Mouse (Mus musculus) CH12.LX (cell line): ENCODE results near the gene Samd1. TPM values are rescaled to one million over a fixed set of nuclear protein-coding genes. Genes with fewer than 3 reads are reported as not detected.

Experiments
- DNase-seq: peaks from one replicate; pipeline ENCODE4 v3.0.0-alpha.2; 2013; ENCODE audit errors: extremely low read depth
- H3K27ac ChIP-seq: 2 replicates; pipeline ENCODE4 v1.5.1; 2012; ENCODE audit warnings: low read depth, mild to moderate bottlenecking, control low read depth, moderate library complexity; ENCODE audit not compliant: insufficient read depth
- H3K27me3 ChIP-seq: replicated peaks from 2 replicates; pipeline ENCODE3; 2012; ENCODE audit warnings: inconsistent platforms
- H3K36me3 ChIP-seq, 2 experiments: replicated peaks in 1 of 2; 2 replicates each; pipeline versions ENCODE3 to v1.6.1; 2012; ENCODE audit warnings: inconsistent platforms in 1 of 2, low read length in 1 of 2, mild to moderate bottlenecking in 1 of 2, mixed read lengths in 1 of 2, moderate library complexity in 1 of 2; ENCODE audit not compliant: control insufficient read depth in 1 of 2, insufficient read depth in 1 of 2
- H3K4me1 ChIP-seq, 2 experiments: 2 replicates each; pipeline ENCODE4 v1.6.1; 2012; ENCODE audit warnings: inconsistent platforms in 1 of 2, moderate library complexity in 1 of 2; ENCODE audit not compliant: insufficient read depth in 2 of 2, control insufficient read depth in 1 of 2
- H3K4me2 ChIP-seq: 2 replicates; pipeline ENCODE4 v1.6.1; 2012; ENCODE audit warnings: low read depth, mild to moderate bottlenecking, control low read depth; ENCODE audit not compliant: poor library complexity, insufficient read depth, severe bottlenecking
- H3K4me3 ChIP-seq, 3 experiments: fragments of 150-350 bp in 1 of 3; sonication (generic) in 1 of 3; replicated peaks in 1 of 3; 2 replicates each; pipeline versions ENCODE3 to v1.5.1; 2011 to 2012; ENCODE audit warnings: low read depth in 2 of 3, low read length in 2 of 3, mild to moderate bottlenecking in 2 of 3, moderate library complexity in 2 of 3, control low read depth in 1 of 3, improper control_type of control experiment in 1 of 3, inconsistent platforms in 1 of 3, mixed read lengths in 1 of 3; ENCODE audit not compliant: poor library complexity in 1 of 3
- H3K79me2 ChIP-seq: replicated peaks from 2 replicates; pipeline ENCODE4 v1.6.1; 2012; ENCODE audit warnings: mild to moderate bottlenecking, moderate library complexity; ENCODE audit not compliant: control insufficient read depth, poor library complexity, insufficient read depth, severe bottlenecking; ENCODE audit errors: extremely low read depth
- H3K9ac ChIP-seq: 2 replicates; pipeline ENCODE4 v1.6.1; 2012; ENCODE audit warnings: low read depth, mild to moderate bottlenecking, control low read depth, moderate library complexity; ENCODE audit not compliant: insufficient read depth
- H3K9me3 ChIP-seq: replicated peaks from 2 replicates; pipeline ENCODE3; 2012; ENCODE audit warnings: low read length, inconsistent platforms, mixed read lengths
- ETS1 ChIP-seq: conservative IDR thresholded peaks from 2 replicates; pipeline ENCODE4 v1.6.1; 2012; ENCODE audit warnings: low read depth, mild to moderate bottlenecking, inconsistent platforms, low read length, improper control_type of control experiment, moderate library complexity
- JUN ChIP-seq: IDR thresholded peaks from 2 replicates; pipeline ENCODE4 v1.6.1; 2011; ENCODE audit warnings: low read depth, mild to moderate bottlenecking, low read length, improper control_type of control experiment, moderate library complexity; ENCODE audit not compliant: insufficient read depth
- MAFK ChIP-seq: IDR thresholded peaks from 2 replicates; pipeline ENCODE4 v1.6.1; 2011; ENCODE audit warnings: low read length, improper control_type of control experiment; ENCODE audit not compliant: insufficient replicate concordance
- SMC3 ChIP-seq: IDR thresholded peaks from 2 replicates; pipeline ENCODE4 v1.6.1; 2011; ENCODE audit warnings: low read depth, low read length, improper control_type of control experiment
- TBP ChIP-seq: conservative IDR thresholded peaks from 2 replicates; pipeline ENCODE4 v1.6.1; 2011; ENCODE audit warnings: low read depth, low read length, improper control_type of control experiment
- ZNF384 ChIP-seq: IDR thresholded peaks from 2 replicates; pipeline ENCODE4 v1.6.1; 2012; ENCODE audit warnings: low read depth, low read length, improper control_type of control experiment, inconsistent platforms
- dilution Hi-C: fragments of 300-500 bp; cut with MboI; formaldehyde crosslinking; loops from 2 replicates; pipeline ENCODE4 v1.14.3; 2020; ENCODE audit warnings: low sequenced_read_pairs; ENCODE audit not compliant: extremely low pct_unique_long_range_greater_than_20kb, extremely low pct_ligation_motif_present
- in situ Hi-C: fragments of 300-500 bp; cut with MboI; formaldehyde crosslinking; loops from 3 replicates; pipeline ENCODE4 v1.14.3; 2019; ENCODE audit warnings: low sequenced_read_pairs, low pct_ligation_motif_present, low pct_unique_long_range_greater_than_20kb, mixed read lengths
- polyA plus RNA-seq: library from polyadenylated mRNA; unstranded; fragments of >175 nt; gene quantifications from 2 replicates; pipeline ENCODE4 v1.2.1, GENCODE M21; 2012; ENCODE audit warnings: low read depth; ENCODE audit not compliant: insufficient read length
- total RNA-seq, 2 experiments: library from RNA; depleted of rRNA; stranded (reverse); fragments of 300-350 nt in 1 of 2; fragments of >200 nt in 1 of 2; gene quantifications; 2 replicates each; pipeline ENCODE4 v1.2.3; 2012 to 2014

Gene Samd1
- total and polyA plus RNA-seq, 3 experiments = 42.1 to 54.5 (median 42.3) TPM

GRCm38 (mm10) chr8:84048171-84048570, 50.7 kb downstream of the Samd1 start:
- in situ Hi-C loops = loop anchor here (25.0 kb wide), 1 partner anchor 289 kb away; no protein-coding TSS in a partner anchor
- DNase-seq = no peak
- no peak overlapping the region for H3K4me3 ChIP-seq
- H3K27ac ChIP-seq = no peak overlapping the region
- H3K36me3 ChIP-seq = no peaks in the 10 kb centered on the region
- H3K9me3 ChIP-seq = peaks cover 5% of the 10 kb centered on the region
- no peak overlapping the region for H3K4me2 ChIP-seq
- TF ChIP-seq ETS1 (no peak), MAFK (no peak), SMC3 (no peak), JUN (no peak), ZNF384 (no peak), TBP (no peak)
- TF ChIP-seq, all 38 proteins: peak for 0
- H3K4me1 ChIP-seq = no peaks in the 10 kb centered on the region
- peaks cover 18% of the 10 kb centered on the region for H3K27me3 ChIP-seq
- H3K79me2 ChIP-seq = no peaks in the 10 kb centered on the region
- dilution Hi-C loops = no loop called here
- no peak overlapping the region for H3K9ac ChIP-seq

Other genes with a start within 250 kb of the Samd1 start
- 12.5 and 14.8 TPM in 2 replicates for gene Adgrl1, start 97.6 kb upstream of the Samd1 start, total RNA-seq (2012; rRNA removed)
- gene Adgrl1, start 97.6 kb upstream of the Samd1 start, total RNA-seq (2014; rRNA removed) = 3.5 and 4.4 TPM in 2 replicates
- 9.7 and 14.5 TPM in 2 replicates for gene Adgrl1, start 97.6 kb upstream of the Samd1 start, polyA plus RNA-seq
- 1.1 and 1.7 TPM in 2 replicates for gene Gm10644, start 42.5 kb upstream of the Samd1 start, total RNA-seq (2012; rRNA removed)
- gene Gm10644, start 42.5 kb upstream of the Samd1 start, total RNA-seq (2014; rRNA removed) = 0.58 TPM in 2 replicates
- 0.44 and 0.72 TPM in 2 replicates for gene Gm10644, start 42.5 kb upstream of the Samd1 start, polyA plus RNA-seq
- 71.1 and 94.5 TPM in 2 replicates for gene Asf1b, start 42.2 kb upstream of the Samd1 start, total RNA-seq (2012; rRNA removed)
- gene Asf1b, start 42.2 kb upstream of the Samd1 start, total RNA-seq (2014; rRNA removed) = 58.9 and 62.2 TPM in 2 replicates
- 86.3 and 101 TPM in 2 replicates for gene Asf1b, start 42.2 kb upstream of the Samd1 start, polyA plus RNA-seq
- 16.9 and 18.5 TPM in 2 replicates for gene Prkaca, start 24.7 kb upstream of the Samd1 start, total RNA-seq (2012; rRNA removed)
- gene Prkaca, start 24.7 kb upstream of the Samd1 start, total RNA-seq (2014; rRNA removed) = 14.0 and 14.7 TPM in 2 replicates
- gene Prkaca, start 24.7 kb upstream of the Samd1 start, polyA plus RNA-seq = 23.4 and 27.3 TPM in 2 replicates
- gene 1700067K01Rik, start 3.8 kb downstream of the Samd1 start, total RNA-seq (2012; rRNA removed) = 0.38 and 0.80 TPM in 2 replicates
- not detected in 2 replicates for gene 1700067K01Rik, start 3.8 kb downstream of the Samd1 start, total RNA-seq (2014; rRNA removed)
- 0.55 and 0.67 TPM in 2 replicates for gene 1700067K01Rik, start 3.8 kb downstream of the Samd1 start, polyA plus RNA-seq
- not detected in 2 replicates for gene 2210011C24Rik, start 14.5 kb downstream of the Samd1 start, total RNA-seq (2012; rRNA removed)
- not detected in 2 replicates for gene 2210011C24Rik, start 14.5 kb downstream of the Samd1 start, total RNA-seq (2014; rRNA removed)
- not detected in 2 replicates for gene 2210011C24Rik, start 14.5 kb downstream of the Samd1 start, polyA plus RNA-seq
- 0.13 TPM in 2 replicates for gene Palm3, start 23.8 kb downstream of the Samd1 start, total RNA-seq (2012; rRNA removed)
- gene Palm3, start 23.8 kb downstream of the Samd1 start, total RNA-seq (2014; rRNA removed) = 0.12 and 0.16 TPM in 2 replicates
- gene Palm3, start 23.8 kb downstream of the Samd1 start, polyA plus RNA-seq = 0.44 and 0.77 TPM in 2 replicates
- gene Il27ra, start 44.9 kb downstream of the Samd1 start, total RNA-seq (2012; rRNA removed) = 0.97 and 1.4 TPM in 2 replicates
- 2.1 and 2.3 TPM in 2 replicates for gene Il27ra, start 44.9 kb downstream of the Samd1 start, total RNA-seq (2014; rRNA removed)
- 2.4 and 3.0 TPM in 2 replicates for gene Il27ra, start 44.9 kb downstream of the Samd1 start, polyA plus RNA-seq
- gene Rln3, start 47.3 kb downstream of the Samd1 start, total RNA-seq (2012; rRNA removed) = not detected in 2 replicates
- not detected in 2 replicates for gene Rln3, start 47.3 kb downstream of the Samd1 start, total RNA-seq (2014; rRNA removed)
- gene Rln3, start 47.3 kb downstream of the Samd1 start, polyA plus RNA-seq = not detected in 2 replicates
- gene Gm10643, start 67.5 kb downstream of the Samd1 start, total RNA-seq (2012; rRNA removed) = 0.55 and 0.76 TPM in 2 replicates
- gene Gm10643, start 67.5 kb downstream of the Samd1 start, total RNA-seq (2014; rRNA removed) = 0.39 and 0.42 TPM in 2 replicates
- gene Gm10643, start 67.5 kb downstream of the Samd1 start, polyA plus RNA-seq = 0.14 TPM in 1 of 2 replicates, not detected in the other
- gene Rfx1, start 69.2 kb downstream of the Samd1 start, total RNA-seq (2012; rRNA removed) = 9.9 and 10.8 TPM in 2 replicates
- 3.2 and 3.5 TPM in 2 replicates for gene Rfx1, start 69.2 kb downstream of the Samd1 start, total RNA-seq (2014; rRNA removed)
- gene Rfx1, start 69.2 kb downstream of the Samd1 start, polyA plus RNA-seq = 10.7 and 13.1 TPM in 2 replicates
- gene Dcaf15, start 107.1 kb downstream of the Samd1 start, total RNA-seq (2012; rRNA removed) = 44.3 and 47.9 TPM in 2 replicates
- gene Dcaf15, start 107.1 kb downstream of the Samd1 start, total RNA-seq (2014; rRNA removed) = 38.5 and 39.3 TPM in 2 replicates
- gene Dcaf15, start 107.1 kb downstream of the Samd1 start, polyA plus RNA-seq = 48.3 and 50.7 TPM in 2 replicates
- gene Podnl1, start 128.3 kb downstream of the Samd1 start, total RNA-seq (2012; rRNA removed) = 0.92 and 0.98 TPM in 2 replicates
- 1.8 and 2.0 TPM in 2 replicates for gene Podnl1, start 128.3 kb downstream of the Samd1 start, total RNA-seq (2014; rRNA removed)
- gene Podnl1, start 128.3 kb downstream of the Samd1 start, polyA plus RNA-seq = 2.8 TPM in 2 replicates
- gene Cc2d1a, start 150.3 kb downstream of the Samd1 start, total RNA-seq (2012; rRNA removed) = 7.8 and 8.2 TPM in 2 replicates
- gene Cc2d1a, start 150.3 kb downstream of the Samd1 start, total RNA-seq (2014; rRNA removed) = 2.5 and 2.8 TPM in 2 replicates
- gene Cc2d1a, start 150.3 kb downstream of the Samd1 start, polyA plus RNA-seq = 10.5 and 11.4 TPM in 2 replicates
- 0.04 TPM in 1 of 2 replicates, not detected in the other for gene 4930432K21Rik, start 150.4 kb downstream of the Samd1 start, total RNA-seq (2012; rRNA removed)
- 0.09 TPM in 1 of 2 replicates, not detected in the other for gene 4930432K21Rik, start 150.4 kb downstream of the Samd1 start, total RNA-seq (2014; rRNA removed)
- not detected in 2 replicates for gene 4930432K21Rik, start 150.4 kb downstream of the Samd1 start, polyA plus RNA-seq
- not detected in 2 replicates for gene Nanos3, start 187.5 kb downstream of the Samd1 start, total RNA-seq (2012; rRNA removed)
- gene Nanos3, start 187.5 kb downstream of the Samd1 start, total RNA-seq (2014; rRNA removed) = not detected in 2 replicates
- not detected in 2 replicates for gene Nanos3, start 187.5 kb downstream of the Samd1 start, polyA plus RNA-seq
- gene Zswim4, start 239.4 kb downstream of the Samd1 start, total RNA-seq (2012; rRNA removed) = 6.3 and 9.7 TPM in 2 replicates
- gene Zswim4, start 239.4 kb downstream of the Samd1 start, total RNA-seq (2014; rRNA removed) = 4.7 and 4.9 TPM in 2 replicates
- gene Zswim4, start 239.4 kb downstream of the Samd1 start, polyA plus RNA-seq = 6.5 and 9.1 TPM in 2 replicates